Mouse (Mus musculus) c-Kit-positive CD71-positive TER-119-positive erythroid progenitor cells, embryonic 14.5 days (primary cell): ENCODE measurements around the gene Mrpl17.

ENCODE experiments used
- DNase-seq: peaks from one replicate; pipeline ENCODE4 v3.0.0-alpha.2; 2013; ENCODE audit warnings: low spot score

The Mrpl17 gene

DNA sequence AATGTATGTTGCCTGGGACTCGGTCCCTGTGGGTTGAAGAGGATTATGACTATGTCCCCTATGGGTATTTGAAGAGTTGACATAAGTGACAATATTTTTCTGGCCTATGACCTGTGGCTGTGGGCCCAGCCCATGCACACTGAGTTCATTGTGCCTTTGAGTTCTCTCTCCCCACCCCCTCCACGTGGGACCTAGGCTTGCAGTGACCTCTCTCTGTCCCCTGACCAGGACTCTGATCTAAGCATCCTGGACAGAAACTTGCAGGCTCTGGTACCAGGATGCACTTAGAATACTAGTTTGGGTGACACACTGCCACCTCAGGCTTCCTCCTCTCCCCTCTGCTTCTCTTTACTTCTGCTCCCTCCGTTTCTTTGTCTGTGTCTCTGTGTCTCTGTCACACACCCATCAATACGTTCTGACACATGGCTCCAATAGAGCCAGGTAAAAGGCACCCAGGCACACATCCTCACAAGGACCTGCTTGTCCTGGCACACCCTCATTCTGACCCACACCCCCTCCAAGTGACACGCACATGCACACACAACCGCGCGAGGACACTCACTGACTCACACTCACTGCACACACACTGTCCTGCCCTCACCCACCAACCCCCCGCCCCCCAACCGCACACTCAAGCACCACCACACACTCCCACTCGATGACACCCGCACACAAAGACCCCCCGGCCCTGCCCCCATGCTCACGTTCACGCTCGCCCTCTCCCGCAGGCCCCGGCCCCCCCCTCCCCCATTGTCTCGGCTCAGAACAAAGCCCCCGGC is 24.2 kb downstream of the Mrpl17 start:
- no peak for DNase-seq

DNA sequence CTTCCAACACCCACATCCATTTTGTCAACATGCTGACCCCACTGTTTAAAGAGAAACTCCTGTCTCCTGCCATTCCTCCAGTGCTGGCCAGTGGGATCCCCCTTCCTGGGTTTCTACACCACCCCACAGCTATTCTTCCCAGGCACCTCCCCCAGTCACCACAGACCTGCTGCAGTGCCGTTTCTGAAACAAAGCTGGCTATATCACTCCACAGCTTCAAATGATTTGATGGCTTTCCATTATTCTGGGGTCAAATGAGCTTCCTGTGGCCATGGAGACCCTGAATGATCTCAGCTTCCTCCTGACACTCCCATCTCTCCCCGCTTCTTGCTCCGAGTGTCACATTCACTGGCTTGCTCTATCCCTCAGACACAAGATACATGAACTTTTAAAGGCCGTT is 26.3 kb downstream of the Mrpl17 start:
- no peak for DNase-seq

DNA sequence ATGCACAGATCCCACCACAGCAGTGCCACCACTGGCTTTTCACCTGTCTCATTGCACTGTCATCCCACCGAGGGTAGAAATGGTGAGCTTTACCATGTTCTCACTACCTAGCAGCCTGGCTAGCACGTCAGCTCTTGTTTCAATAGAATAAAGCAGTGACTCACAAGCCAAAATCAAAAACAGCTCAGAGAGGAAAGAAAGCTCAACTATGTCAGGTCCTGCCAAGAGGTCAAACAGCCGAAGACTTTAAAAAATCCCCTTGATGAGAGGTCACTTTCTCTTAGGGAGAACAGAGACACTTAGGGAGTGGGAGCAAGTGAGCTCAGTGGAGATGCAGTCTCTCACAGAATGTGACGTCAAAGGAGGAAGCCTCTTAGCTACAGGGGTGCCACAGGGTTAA is 27.0 kb downstream of the Mrpl17 start:
- DNase-seq = no peak

DNA sequence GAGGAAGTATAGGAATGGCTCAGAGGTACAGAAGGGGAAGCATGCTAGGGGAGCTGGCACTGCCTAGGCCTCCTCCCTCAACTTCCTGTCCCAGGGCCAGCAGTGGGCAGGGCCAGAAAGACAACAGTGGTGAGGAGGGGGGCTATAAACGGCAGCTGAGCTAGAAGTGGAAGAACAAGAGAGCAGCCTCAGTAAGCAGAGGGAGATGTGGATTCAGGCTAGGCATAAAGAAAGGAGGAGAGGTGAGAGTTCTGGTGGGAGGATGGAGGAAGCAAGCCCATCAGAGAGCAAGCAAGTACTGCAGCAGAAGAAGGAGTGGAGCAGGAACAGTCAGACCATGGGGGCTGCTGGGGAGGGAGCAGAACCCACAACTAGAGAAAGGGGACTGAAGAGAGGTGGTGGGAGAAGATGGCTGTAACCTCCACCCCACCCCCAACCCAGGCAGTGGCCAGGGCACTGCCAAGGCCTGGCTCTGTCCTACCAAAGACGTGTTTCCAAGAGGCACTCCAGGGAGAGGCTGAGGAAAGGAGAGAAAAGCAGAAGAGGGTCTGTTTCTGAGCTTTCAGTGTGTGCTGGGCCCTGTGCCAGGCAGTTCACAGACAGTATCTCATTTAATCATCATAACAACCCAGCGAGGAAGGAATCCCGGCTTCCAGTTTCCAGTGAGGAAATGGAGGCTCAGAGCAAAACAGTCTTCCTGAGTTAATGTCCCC is 32.2 kb downstream of the Mrpl17 start:
- no peak for DNase-seq

DNA sequence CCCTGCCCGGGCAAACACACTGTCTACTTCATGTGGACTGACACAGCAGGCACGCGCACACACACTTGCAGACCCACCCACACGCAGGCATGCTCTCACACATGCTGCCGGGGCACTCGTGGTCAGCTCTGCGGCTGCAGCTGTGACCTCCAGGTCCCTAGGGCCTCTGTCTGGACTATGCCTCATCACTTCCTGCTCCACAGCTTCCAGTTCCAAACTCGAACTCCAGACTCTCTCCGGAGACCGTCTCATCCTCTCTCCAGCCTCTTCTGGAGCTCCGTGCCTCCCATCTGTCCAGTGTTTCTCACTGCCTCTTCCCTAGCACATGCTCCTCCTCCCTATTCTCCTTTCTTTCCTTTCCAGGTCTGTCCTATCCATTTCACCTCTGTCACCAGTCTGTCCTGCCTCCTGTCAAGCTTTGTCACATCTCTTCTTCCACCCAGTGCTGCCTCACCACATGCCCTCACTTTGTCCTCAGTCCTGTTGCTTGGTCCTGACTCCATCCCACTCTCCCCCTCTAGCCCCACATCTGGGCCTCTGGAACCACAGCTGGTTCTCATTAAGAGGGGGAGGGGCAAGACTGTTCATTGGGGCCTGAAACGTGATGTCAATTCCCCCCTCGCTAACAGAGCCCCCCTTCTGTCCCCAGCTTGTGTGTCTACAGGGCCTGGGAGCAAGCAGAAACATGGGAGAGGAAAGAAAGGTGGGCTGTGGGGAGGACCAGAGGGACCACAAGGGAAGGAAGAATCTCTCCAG is 32.9 kb downstream of the Mrpl17 start:
- no peak for DNase-seq

DNA sequence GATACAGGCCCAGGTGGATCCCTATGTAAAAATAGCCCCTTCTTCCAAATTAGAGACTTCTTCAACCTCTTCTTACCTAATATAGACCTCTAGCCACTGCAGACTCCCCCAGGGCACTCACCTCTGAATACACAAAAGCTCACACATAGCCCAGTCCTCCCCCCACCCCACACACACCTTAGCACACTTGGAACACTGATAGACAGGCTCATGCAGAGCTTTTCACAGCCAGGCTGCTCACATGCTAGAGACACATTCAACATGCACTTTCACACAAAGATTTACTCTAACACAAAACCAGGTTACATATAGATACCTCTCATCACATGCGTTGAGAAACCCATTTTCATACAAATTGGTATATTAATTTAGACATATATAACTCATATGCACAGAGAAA is 33.6 kb downstream of the Mrpl17 start:
- no peak for DNase-seq

DNA sequence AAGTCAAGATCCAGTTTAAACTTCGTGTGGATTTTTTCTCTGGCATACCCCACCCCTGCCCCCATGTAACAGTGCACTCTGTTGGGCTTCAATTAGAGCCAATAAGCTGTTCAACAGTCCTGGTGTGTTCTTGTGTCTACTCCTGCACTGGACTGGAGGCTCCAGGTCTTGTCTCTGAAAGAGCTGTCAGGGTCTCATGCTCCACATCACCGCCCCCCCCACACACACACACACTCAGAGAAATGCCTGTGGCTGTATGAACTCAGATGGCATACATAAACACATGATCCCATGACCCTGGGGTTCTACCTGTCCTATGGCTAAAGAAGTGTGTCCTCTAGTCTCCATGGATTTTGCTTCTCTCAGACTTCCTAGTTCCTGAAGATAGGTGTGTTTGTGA is 34.9 kb downstream of the Mrpl17 start:
- DNase-seq = no peak

DNA sequence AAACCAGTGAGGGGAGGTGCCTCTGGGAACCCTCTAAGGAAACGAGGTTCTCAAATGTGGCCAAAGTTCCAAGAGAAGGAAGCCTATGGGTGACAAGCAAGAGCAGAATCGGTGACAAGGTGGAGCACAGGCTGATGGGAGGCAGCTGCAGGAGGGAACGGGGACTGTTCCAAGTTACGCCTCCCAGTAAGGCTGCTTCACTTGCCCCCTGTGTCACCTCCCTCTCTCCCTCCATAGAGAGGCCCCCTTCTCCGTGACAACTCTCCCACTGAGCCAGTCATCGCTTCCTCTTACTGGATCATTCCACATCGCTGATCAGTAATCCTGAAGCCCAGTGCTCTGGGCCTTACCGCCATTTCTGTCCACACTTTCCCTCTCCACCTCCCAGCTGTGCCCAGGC is 36.2 kb downstream of the Mrpl17 start:
- DNase-seq = no peak

DNA sequence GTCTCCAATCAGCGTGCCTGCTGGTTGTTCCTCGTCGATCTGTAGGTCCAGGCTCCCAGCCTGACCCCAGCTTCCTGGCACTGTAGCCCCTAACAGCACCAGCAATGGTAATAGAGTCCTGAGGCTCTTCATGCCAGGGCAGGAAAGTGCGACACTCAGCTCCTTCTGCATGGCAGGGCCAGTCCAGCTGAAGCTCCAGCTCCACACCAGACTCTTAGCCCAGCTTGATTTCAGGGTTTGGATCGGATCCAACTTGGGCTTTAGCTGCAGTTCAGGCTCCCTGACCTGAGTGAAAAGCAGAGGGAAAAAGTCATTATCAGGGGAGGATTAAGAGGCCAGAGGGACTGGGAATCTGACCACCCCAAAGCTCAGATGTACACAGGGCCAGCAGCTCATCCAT is 37.9 kb downstream of the Mrpl17 start:
- no peak for DNase-seq

DNA sequence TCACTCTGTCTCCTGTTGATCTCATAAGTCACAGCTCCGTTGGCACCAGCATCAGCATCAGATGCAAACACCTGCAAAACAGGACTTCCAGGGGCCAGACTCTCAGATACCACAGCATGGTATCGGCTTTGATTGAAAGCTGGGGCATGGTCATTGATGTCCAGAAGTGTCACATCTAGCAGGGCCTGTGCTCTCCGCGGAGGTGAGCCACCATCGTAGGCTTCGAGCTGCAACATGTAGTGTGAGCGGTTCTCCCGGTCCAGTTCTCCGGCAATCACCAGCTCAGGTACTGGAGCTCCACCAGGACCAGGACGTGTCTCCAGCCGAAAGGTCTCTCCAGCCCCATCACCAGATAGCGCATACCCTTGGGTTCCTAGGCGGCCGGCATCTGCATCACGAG is 38.6 kb downstream of the Mrpl17 start:
- DNase-seq = no peak

DNA sequence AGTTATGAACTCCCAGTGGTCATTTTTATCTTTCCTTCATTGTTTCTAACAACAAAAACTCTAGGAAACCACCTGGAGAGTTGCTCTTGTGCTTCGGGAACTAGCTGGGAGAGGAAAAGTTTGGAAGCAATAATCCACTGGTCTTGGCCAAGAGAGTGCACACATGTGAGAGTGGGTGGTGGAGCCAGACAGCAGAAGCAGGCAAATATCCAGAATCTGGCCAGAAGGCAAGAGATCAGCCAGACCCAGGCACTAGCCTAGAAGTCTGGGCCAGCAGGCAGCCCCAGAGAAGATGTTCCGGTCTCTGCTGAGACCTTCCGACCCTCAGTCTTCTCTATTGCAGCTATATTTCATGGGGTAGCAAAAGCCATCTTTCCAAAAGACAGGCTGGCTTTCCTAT is 40.9 kb downstream of the Mrpl17 start:
- DNase-seq = no peak

DNA sequence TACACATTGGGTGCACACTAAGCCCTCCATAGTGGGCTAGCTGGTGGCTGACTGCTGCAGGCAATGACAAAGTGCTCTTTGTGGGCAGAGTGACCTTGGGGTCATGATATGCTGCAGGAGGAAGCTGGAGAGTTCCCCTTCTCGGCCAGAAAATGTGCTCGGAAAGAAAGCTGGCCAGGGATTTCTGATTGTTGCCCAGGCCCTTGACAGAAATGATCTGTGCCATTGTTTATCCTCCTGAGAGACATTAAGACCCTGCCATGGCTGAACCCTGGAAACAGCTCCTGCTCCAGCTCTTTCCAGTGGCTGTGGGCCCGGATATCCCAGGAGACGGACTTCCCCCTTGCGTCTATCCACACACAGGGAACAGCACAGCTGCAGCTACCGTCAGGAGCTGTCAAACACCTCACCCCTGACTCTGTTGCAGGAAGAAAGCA is 43.2 kb downstream of the Mrpl17 start:
- DNase-seq = no peak

DNA sequence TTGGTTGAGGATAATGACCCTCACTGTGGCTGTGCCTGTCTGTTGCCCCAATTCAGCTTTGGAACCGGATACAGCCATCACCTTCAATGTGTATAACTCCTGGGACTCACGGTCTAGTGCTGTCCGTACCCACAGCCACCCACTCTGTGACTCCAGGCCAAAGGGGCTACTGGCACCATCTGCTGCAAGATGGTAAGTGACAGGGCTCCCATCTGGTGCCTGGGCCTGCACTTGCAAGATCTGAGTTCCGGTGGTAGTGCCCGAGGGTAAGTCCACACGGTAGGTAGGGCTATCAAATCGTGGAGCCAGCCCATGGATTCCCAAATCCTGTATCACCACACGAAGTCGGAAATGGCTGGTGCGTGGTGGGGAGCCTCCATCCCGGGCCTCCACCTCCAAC is 46.6 kb downstream of the Mrpl17 start:
- DNase-seq = no peak

DNA sequence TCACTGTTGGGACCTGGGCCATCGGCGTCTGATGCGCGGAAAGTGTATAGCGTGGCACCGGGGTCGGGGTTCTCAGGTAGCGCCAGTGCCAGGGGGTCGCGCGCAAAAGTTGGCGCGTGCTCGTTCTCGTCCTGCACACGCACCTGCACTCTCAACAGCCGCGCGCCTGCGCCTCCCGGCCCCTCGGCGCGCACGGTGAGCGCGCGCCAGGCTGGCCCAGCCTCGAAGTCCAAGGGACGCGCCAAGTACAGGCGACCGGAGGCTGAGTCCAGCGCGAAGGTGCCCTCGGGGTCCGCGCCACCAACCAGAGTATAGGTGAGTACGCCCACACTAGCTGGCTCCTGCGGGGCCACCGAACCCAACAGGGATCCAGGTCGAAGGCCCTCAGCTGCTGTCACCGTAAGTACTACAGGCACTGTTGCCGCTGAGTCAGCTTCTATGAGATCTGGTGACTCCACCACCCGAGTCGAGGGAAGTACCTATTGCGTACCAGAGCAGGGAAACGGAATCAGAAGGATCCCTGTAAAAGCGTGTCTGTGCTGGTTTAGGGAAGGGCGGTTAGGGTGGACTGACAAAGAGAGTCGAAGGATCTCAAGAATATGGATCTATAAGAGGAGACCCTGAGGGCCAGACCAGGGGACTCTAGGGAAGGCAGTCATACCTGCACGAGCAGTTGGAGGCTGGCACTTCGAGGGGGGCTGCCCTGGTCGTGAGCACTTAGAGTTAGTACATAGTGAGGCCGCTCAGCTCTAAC is 48.2 kb downstream of the Mrpl17 start:
- no peak for DNase-seq

DNA sequence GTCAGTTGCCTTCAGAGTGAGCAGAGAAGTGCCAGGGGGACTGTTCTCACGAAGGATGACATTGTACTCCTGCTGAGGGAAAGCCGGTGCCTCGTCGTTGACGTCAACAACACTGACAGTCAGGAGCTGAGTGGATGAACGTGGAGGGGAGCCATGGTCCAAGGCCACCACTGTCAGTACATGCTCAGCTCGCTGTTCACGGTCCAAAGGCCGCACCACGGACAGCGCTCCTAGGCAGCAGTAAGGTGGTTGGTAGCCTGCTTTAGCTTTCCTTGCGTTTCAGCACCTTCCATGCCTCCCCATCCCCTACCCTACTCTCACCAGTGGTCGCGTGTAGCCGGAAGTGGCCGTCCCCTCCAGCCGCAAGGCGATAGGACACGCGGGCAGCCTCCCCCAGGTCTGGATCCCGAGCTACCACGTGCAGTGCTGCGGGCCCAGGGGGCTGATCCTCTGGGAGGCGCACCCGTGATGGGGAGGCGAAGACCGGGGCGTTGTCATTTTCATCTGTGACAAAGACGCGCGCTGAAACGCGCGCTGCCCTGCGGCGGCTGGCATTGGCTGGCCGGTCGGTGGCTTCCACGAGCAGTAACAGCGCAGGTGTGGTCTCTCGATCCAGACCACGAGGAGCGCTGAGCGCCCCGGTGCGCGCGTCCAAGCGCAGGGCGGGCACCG is 49.0 kb downstream of the Mrpl17 start:
- DNase-seq = no peak

DNA sequence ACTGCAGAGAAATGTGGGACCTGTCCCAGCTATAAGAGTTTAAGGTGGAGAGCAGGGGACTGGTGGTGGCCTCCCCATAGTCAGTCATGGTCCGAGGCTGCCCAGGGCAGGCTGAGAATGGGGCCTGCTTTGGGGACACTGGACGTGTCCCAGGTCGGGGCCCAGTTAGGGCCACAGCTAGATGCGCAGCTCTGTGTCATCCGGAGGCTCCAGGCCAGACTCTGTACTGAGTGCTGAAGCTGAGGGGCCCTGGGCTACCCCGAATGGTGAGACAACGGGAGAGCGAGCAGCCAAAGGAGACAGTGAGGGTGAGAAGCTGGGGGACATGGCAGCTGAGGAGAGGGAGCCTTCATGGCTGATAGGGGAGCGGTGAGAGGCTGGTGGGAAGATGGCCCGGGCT is 57.6 kb downstream of the Mrpl17 start:
- no peak for DNase-seq
